Mouse (Mus musculus) heart, postnatal 0 days (tissue): ENCODE measurements around the gene Hspa8.

Source experiments
- CTCF ChIP-seq: IDR thresholded peaks from 2 replicates; pipeline ENCODE4 v1.5.1; 2016; ENCODE audit warnings: antibody characterized with exemption, control low read depth, low read depth
- EP300 ChIP-seq: IDR thresholded peaks from 2 replicates; pipeline ENCODE4 v1.6.1; 2016; ENCODE audit warnings: antibody characterized with exemption, low read depth

GRCm38 (mm10) chr9:40806440-40807288 lies 5.9 kb downstream of the Hspa8 start:
- TF ChIP-seq CTCF (peak; percentile 53), EP300 (no peak)
